Mouse (Mus musculus) adrenal gland, adult 8-10 months (tissue): ENCODE measurements around the gene Aldh1l1. TPM values are rescaled to one million over a fixed set of nuclear protein-coding genes. Genes with fewer than 3 reads are reported as not detected.

Experiments used
- DNase-seq: peaks from one replicate; pipeline ENCODE4 v3.0.0; 2022
- total RNA-seq, 4 experiments: library from RNA; stranded (reverse); gene quantifications; 2 replicates each; pipeline ENCODE4 v1.2.4; 2022

The Aldh1l1 gene
- total RNA-seq, result 100 to 1,000 TPM; 137 to 222 (median 182) TPM

- no peak for DNase-seq
These were observed at the start of gene Aldh1l1 for GRCm38 (mm10) chr6:90486176-90486921. TSS of gene Aldh1l1 (plus strand) at chr6:90486427.

GRCm38 (mm10) chr6:90437041-90437440 is 49.2 kb upstream of the Aldh1l1 start:
- no peak for DNase-seq

DNA sequence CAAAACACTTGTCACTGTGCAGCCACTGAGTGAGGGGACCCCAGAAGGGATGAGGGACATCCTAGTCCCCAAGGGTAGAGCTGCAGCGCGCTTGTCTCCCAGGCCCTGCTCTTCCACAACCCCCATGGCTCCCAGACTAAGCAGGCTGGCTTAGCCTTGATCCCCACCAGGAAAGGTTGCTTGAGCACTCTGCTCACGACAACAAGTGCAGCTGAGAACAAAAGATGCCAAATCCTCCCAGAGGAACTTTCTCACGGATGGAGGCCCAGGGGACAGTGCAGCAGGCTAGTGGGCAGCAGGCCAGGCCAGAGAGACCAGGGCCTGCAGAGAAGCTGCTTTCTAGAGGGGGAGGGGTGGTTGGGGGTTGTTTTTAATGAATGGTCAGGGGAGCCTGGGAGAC is 39.3 kb upstream of the Aldh1l1 start:
- DNase-seq, result no peak

- DNase-seq, result peak; percentile 66
These were observed 36.0 kb upstream of the Aldh1l1 start for GRCm38 (mm10) chr6:90450179-90450578.

GRCm38 (mm10) chr6:90450697-90451096 is 35.5 kb upstream of the Aldh1l1 start:
- peak; percentile 48 for DNase-seq

DNA sequence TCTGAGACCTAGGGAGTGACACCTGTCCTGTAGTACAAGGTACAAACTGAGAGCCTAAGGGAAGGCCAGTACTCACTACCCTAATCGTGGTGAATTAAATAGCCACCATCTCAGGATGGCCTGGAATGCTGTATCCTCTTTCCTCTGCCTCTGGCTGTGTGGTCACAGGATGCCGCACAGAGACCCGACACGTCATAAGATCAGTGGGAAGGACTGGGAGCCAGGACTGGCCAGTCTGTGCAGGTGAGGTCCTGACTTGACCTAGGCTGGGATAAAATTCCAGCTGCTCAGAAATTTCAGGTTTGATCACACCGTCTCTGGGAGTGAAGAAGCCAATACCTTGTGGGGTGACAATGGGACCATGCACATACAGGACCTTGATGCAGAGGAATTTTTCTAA is 34.7 kb upstream of the Aldh1l1 start:
- no peak for DNase-seq

DNA sequence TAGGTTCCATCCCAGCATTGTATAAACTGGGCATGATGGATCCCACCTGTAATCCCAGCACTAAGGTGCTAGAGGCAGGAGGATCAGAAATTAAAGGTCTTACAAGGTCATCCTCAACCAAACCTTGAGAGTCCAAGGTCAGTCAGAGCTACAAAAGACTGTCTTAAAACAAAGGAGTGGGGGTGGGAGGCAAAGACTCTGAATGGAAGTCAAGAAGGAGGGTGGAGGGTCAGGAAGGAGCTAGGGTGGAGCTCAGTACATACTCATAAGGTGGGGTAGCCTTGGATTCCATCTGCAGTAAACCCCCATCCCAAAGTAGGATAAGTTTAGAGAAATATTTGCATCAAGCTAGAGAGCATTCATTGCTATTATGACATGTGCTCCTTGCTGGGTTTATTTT is 33.6 kb upstream of the Aldh1l1 start:
- no peak for DNase-seq

DNA sequence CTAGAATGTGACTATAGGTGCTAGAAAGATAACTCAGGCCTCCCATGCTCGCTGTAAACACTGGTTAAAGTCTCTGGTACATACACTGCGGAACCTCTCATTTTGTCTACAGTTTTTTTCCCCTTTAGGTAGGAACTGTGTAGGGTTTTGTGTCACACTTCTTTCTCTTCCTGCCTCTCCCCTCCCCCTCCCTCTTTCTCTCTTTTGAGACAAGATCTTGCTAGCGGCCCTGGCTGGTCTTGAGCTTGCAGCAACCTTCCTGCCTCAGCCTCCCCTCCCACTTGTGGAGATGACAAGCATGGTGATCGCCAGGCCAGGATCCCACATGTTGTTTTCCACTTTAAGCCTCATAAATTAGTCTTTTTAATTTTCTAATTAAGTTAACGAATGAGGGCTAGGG is 32.5 kb upstream of the Aldh1l1 start:
- no peak for DNase-seq

DNA sequence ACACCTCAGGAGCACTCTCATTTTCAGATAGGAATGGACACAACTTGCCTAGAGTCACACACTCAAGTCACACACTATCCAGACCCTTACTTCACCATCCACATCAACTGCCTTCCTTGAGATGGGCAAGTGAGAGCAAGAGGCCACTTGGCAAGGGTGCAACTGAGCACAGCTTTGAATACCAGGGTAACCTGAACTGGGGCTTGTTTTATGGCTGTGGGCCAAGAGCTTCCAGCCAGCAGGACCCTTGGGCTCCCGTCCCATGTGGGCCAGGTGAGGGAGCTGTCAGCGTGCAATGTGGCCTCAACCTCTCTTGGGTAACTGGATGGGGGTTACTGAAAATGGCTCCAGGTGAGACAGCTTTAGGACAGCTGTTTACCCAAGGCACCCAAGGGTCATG is 28.8 kb upstream of the Aldh1l1 start:
- DNase-seq, result no peak

DNA sequence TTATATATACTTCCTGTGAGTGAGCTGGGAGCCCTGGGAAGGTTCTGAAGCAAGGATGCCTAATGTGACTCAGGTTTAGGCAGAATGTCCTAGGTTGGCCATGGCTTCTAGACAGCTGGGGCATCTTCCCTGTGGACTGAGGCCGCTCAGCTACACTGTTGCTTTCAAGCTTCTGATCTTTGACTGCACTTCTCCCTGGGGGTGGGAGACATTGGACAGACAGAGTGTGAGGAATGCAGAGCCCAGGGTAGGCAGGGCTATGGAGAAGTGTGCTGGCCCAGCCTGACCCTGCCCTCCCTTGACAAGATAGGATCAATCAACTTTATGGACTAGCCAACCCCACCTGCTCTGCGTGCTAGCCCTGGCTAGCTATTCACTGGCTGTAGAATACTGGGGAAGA is 25.0 kb upstream of the Aldh1l1 start:
- DNase-seq, result no peak

DNA sequence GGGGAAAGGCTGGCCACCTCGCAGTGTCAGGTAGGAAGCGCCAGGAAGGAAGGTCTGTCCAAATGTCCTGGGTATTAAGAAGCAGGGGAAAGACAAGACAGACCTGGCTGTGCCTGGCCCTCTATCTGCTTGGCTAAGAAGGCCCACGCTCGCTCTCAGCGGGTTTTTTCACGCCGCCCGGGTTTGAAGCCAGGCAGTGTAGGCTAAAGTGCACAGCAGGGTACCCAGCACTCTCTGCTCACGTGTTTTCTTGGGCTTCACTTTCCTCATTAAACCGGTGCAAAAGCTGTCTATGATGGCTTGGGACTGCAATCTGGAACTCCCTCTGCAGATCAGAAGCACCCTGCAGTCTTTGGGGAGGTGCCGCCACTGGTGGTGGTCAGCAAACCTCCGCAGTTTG is 24.5 kb upstream of the Aldh1l1 start:
- DNase-seq, result no peak

DNA sequence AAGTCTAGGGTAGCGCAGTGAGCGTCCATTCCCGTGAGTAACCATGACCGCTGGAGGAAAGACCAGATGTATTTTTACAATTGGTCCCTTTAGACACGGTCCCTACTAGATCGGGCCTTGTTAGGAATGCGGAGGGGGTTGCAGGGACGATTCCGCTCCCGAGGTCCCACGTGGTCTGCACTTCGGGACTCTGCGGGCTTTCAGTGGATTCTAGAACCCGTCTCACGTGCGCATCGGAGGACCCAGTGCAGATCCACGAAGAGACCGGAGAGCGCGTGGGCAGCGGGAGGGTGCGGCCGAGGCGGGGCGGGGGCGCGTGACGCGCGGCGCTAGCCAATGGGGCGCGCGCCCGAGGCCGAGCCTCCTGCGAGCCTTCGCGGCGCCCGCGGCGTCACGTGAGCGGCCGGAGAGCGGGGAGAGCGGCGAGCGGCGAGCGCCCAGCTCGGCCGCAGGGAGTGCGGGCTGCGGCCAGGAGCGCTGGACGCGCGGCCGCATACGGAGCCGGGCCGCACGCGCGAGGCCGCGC is 24.0 kb upstream of the Aldh1l1 start, which contains the start of gene Klf15:
Gene Klf15 (plus strand): TSS at position 396 of the 526 bp plus-strand sequence.
- peak; percentile 71 for DNase-seq

DNA sequence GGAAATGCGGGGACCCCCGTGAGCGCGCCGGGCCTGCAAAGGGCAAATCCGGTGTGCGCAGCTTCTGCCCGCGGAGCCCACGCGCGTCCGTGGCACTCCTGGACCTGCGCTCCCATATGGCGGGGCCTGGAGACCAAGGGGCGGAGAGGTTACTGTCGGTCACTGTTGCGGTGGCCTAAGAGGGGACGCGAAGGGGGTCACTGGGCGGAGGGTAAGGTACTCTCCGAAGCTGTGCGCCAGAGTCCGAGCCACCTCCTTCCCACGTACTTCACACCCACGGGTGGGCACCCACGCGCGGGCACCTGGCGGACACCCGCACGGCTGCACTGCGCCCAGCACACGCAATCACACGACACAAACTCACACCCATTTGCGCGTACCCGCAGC is 23.4 kb upstream of the Aldh1l1 start:
- no peak for DNase-seq

- peak; percentile 94 for DNase-seq
These were observed 22.9 kb upstream of the Aldh1l1 start for GRCm38 (mm10) chr6:90463228-90463862.

DNA sequence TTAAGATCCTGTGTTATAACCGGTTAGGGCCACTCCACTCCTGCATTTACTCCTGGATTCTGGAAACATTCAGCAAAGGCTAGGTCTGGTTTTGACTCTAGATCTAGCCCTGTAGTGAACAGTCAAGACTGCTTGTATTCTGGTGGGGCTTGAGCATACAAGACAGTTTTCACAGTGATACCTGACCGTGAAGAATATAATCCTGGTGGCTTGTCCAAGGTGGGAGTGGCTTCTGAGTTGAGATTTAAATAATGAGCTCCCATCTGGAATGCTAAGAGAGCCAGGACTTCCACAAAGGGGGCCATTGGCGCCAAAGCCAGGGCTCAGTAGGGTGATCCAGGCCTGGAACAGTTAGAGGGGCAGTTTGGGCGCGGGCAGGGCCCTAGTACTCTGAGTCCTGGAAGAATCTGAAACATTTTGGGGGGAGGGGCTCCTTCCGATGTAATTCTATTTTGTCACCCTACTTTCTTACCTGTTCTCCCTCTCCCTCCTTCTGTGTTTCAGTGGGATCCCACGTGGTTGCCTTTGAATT is 22.3 kb upstream of the Aldh1l1 start:
- DNase-seq, result no peak

DNA sequence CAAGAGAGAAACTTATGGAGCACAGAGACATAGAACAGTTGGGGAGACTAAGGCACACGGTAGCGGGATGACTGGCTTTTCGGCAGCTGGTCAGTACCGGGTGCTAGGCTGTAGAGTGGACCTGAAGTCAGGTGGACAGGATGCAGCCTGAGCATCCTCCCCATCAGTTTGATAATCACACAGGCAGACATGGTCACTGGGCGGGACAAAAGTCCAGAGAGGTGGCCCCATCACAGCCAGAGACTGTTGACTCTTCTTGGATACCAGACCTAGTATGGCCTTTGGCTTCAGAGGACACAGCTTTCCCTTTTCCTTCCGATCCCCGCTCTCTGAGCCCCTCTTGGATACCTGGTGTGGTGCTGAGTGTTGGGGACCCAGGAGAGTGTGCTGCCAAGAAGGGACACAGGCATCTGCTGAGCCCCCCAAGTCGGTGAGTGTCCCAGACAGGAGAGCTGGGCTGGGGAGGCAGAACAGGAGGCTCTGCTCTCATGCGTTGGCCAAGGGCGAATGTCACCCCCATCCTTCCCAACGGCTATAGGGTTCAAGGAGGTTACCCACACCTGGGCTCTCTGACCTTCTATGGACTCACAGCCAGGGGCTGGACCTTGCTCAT is 21.1 kb upstream of the Aldh1l1 start:
- DNase-seq, result no peak

- DNase-seq, result peak; percentile 71
These were observed 20.1 kb upstream of the Aldh1l1 start for GRCm38 (mm10) chr6:90466079-90466478.

GRCm38 (mm10) chr6:90466847-90467410 is 19.3 kb upstream of the Aldh1l1 start:
- DNase-seq, result no peak

- no peak for DNase-seq
These were observed 18.0 kb upstream of the Aldh1l1 start for GRCm38 (mm10) chr6:90468216-90468615.

DNA sequence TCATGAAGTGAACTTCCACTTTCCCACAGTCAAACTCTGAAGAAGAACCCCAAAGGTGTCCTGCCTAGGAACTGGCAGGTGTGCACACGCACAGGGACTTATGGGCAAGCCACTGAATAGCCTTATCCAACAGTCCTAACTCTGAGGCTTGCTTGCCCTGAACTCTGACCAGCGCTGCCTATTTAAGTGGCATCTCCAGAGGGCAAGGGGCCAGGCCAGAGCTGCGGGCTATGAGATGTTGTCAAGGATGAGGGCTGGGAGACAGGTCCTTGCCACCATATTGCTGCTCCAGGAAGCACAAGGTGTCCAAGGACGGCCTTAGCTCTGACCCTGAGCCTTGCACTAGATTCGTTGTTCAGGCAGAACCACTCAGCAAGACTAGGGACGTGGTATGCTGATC is 17.2 kb upstream of the Aldh1l1 start:
- no peak for DNase-seq

GRCm38 (mm10) chr6:90470255-90470654 is 16.0 kb upstream of the Aldh1l1 start:
- DNase-seq, result no peak

DNA sequence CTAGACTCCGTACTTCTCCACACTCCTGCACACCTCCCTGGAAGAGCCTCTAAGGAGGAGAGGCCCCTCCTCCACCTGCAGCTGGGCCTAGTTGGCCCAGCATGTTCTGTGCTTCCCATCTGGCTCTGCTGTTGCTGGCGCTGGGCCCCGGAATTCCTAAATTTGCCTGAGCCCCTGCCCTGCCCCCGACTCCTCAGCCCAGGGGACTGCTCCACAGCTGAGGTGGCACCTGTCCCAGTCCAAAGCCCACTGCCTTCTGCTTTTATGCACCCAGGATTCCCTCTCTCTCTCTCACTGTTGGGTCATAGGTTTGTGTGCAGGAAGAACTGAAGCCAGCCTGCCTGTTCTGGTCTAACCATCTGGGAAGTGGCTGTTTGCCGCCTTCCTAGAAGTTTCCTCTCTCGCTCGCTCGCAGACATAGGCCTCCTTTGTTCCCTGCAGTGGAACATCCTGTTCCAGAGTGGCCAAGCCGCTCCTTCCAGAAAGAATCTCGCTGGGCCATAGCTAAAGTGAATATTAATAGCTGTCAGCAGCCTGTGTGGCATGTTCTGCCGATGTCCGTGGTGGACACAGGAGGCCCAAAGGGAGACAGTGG is 15.2 kb upstream of the Aldh1l1 start:
- no peak for DNase-seq

DNA sequence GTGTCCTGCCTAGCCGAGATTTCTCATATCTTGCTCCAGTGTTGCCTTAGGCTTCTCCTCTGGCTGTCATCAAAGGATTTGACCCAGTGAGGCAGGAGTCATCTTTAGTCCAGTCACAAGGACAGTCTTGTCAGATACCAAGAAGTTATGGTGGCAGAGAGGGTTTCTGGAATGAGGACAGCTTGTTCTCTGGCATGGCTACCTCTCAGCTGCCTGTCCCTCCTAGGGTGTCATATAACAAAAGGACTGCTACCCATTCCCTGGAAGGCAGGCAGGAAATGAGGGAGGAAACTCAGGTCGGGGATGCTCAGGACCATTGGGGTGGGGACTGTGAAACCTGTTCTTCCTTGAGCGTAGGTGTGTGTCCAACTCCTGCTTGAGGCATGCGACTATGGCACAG is 14.1 kb upstream of the Aldh1l1 start:
- no peak for DNase-seq
